Mouse (Mus musculus) heart, postnatal 36 days (tissue): ENCODE results near the gene Fam71a. TPM values are rescaled to one million over a fixed set of nuclear protein-coding genes. Genes with fewer than 3 reads are reported as not detected.

ENCODE experiments used
- DNase-seq, 2 experiments: peaks; one replicate each; pipeline ENCODE4 v3.0.0; 2021 to 2022
- intact Hi-C: fragments of 180-260 bp; cut with DNase I; formaldehyde crosslinking; loops from one replicate; pipeline ENCODE4 v1.15.1; 2025
- total RNA-seq, 2 experiments: library from RNA; stranded (reverse); gene quantifications; 2 replicates each; pipeline ENCODE4 v1.2.3; 2021

Fam71a gene
- total RNA-seq, 2 experiments from 2014 or later, result not detected

- DNase-seq, result no peak
- intact Hi-C loops, result no loop called here
Observed at GRCm38 (mm10) chr1:191132240-191132639, 32.4 kb downstream of the Fam71a start.

- DNase-seq, result no peak
- intact Hi-C loops, result no loop called here
Observed at GRCm38 (mm10) chr1:191131692-191132091, 32.9 kb downstream of the Fam71a start.

- intact Hi-C loops, result loop anchor here (1.0 to 5.0 kb wide), 2 partner anchors 49 to 182 kb away; no protein-coding TSS in a partner anchor
- peak; percentile 78 for DNase-seq
Observed at GRCm38 (mm10) chr1:191125811-191126638, 38.6 kb downstream of the Fam71a start.

GRCm38 (mm10) chr1:191124288-191124687 lies 40.3 kb downstream of the Fam71a start:
- intact Hi-C loops, result no loop called here
- DNase-seq, result no peak

GRCm38 (mm10) chr1:191123696-191124095 lies 40.9 kb downstream of the Fam71a start:
- DNase-seq, result no peak
- intact Hi-C loops, result no loop called here

GRCm38 (mm10) chr1:191122744-191123143 lies 41.9 kb downstream of the Fam71a start:
- DNase-seq, result no peak
- intact Hi-C loops, result no loop called here

GRCm38 (mm10) chr1:191115514-191116238 lies 48.9 kb downstream of the Fam71a start:
- DNase-seq, result peak; percentile 43 to 46
- intact Hi-C loops, result no loop called here

GRCm38 (mm10) chr1:191114868-191115267 lies 49.7 kb downstream of the Fam71a start:
- intact Hi-C loops, result no loop called here
- peak in 1 of 2 experiments; percentile 12 for DNase-seq

Other genes with a start within 250 kb of the Fam71a start
- 10 to 100 TPM; 27.9 to 29.9 TPM for gene Angel2, start 239.7 kb downstream of the Fam71a start, total RNA-seq
- gene Vash2, start 185.5 kb downstream of the Fam71a start, total RNA-seq, result under 1 TPM; 0.35 to 0.56 TPM
- gene Flvcr1, start 138.7 kb downstream of the Fam71a start, total RNA-seq, result 1 to 10 TPM; 5.0 to 5.4 TPM
- not detected for gene Spata45, start 128.2 kb downstream of the Fam71a start, total RNA-seq
- 10 to 100 TPM; 12.2 to 15.5 TPM for gene Tatdn3, start 101.9 kb downstream of the Fam71a start, total RNA-seq
- under 1 TPM; 0.27 to 0.75 TPM for gene Nsl1, start 101.8 kb downstream of the Fam71a start, total RNA-seq
- gene Batf3, start 67.0 kb downstream of the Fam71a start, total RNA-seq, result under 1 TPM; 0.39 to 0.62 TPM
- 10 to 100 TPM in 1 of 2 experiments, 1 to 10 TPM in 1; 5.0 to 17.9 TPM for gene Atf3, start 53.2 kb upstream of the Fam71a start, total RNA-seq
- 100 to 1,000 TPM; 105 to 108 TPM for gene Nenf, start 153.4 kb upstream of the Fam71a start, total RNA-seq
- gene Tmem206, start 161.1 kb upstream of the Fam71a start, total RNA-seq, result 1 to 10 TPM; 3.2 to 4.2 TPM
- gene Ppp2r5a, start 238.5 kb upstream of the Fam71a start, total RNA-seq, result 100 to 1,000 TPM in 1 of 2 experiments, 10 to 100 TPM in 1; 97.7 to 101 TPM